Mouse (Mus musculus) kidney, adult 2 months (tissue): Measurements from ENCODE around the gene Acad10.

Source experiments
- CTCF ChIP-seq: fragments of 200-500 bp; conservative IDR thresholded peaks from 2 replicates; pipeline ENCODE4 v1.5.1; 2011; ENCODE audit warnings: low read depth, mild to moderate bottlenecking, control low read depth, low read length, moderate library complexity, mixed read lengths; ENCODE audit not compliant: insufficient read depth, insufficient read length
- POLR2A ChIP-seq: fragments of 200-500 bp; IDR thresholded peaks from one replicate; pipeline ENCODE4 v1.6.1; 2011; ENCODE audit warnings: low read depth, low read length, control low read depth

DNA sequence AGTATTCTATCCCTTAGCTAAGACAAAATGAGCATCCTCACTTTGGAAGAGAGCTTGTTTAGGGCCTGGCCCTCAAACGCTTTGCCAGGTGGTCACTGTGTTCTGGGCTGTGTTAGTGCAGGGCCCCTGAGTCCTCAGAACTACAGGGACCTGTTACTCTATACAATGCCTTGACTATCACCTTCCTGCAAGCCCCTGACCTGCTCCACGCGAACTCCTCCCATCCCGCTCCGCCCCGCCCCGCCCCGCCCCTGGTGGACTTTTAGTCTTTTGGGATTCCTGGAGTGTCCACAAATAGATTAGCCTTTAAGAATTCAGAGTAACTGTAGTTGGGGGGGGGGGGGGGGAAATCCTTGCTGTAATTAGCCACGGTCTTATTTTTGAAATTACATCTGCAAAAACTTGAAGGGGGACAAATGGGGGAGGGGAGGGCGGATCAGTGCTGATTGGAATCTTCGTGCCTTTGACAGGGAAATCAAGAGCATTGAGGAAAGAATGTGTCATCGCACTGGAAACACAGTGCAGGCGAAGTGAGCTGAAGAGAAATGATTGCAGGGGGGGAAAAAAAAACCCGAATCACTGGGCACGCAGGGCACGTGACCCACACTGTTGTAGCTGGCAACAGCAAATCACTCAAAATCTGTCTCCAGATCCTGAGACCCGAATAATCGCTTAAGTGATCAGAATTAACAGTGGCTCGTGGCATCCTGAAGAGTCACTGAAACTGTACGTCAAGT, 44.4 kb upstream of the Acad10 start:
- TF ChIP-seq CTCF (no peak), POLR2A (no peak)
